Mouse (Mus musculus) ES-Bruce4 (cell line): ENCODE data around the gene Gstm5. TPM values are rescaled to one million over a fixed set of nuclear protein-coding genes. Genes with fewer than 3 reads are reported as not detected.
"Not testable (repeated sequence)": the region's sequence is repeated elsewhere in the genome, so short reads cannot be mapped to it uniquely, and the experiment has no call there.

ENCODE experiments used
- H3K27ac ChIP-seq: 2 replicates; pipeline ENCODE4 v1.5.1; 2012; ENCODE audit warnings: low read length, inconsistent platforms; ENCODE audit not compliant: insufficient read depth
- H3K27me3 ChIP-seq: 2 replicates; pipeline ENCODE4 v1.6.1; 2012; ENCODE audit warnings: mild to moderate bottlenecking, low read length, inconsistent platforms; ENCODE audit not compliant: control insufficient read depth, poor library complexity, insufficient read depth, severe bottlenecking
- H3K36me3 ChIP-seq: 2 replicates; pipeline ENCODE4 v1.6.1; 2012; ENCODE audit warnings: inconsistent platforms, mild to moderate bottlenecking, low read length, moderate library complexity; ENCODE audit not compliant: control insufficient read depth, poor library complexity, insufficient read depth, severe bottlenecking
- H3K4me1 ChIP-seq: one replicate; pipeline ENCODE4 v1.8.1; 2011; ENCODE audit warnings: low read length; ENCODE audit not compliant: control insufficient read depth, insufficient read depth
- H3K4me3 ChIP-seq: 2 replicates; pipeline ENCODE4 v1.5.1; 2011; ENCODE audit warnings: low read depth, mild to moderate bottlenecking, low read length
- H3K9ac ChIP-seq: 2 replicates; pipeline ENCODE4 v1.6.1; 2012; ENCODE audit warnings: low read depth, mild to moderate bottlenecking, inconsistent platforms; ENCODE audit not compliant: poor library complexity, severe bottlenecking
- H3K9me3 ChIP-seq: replicated peaks from 2 replicates; pipeline ENCODE4 v1.6.1; 2012; ENCODE audit warnings: mild to moderate bottlenecking, low read length, inconsistent platforms; ENCODE audit not compliant: control insufficient read depth, poor library complexity, insufficient read depth, severe bottlenecking
- CTCF ChIP-seq: IDR thresholded peaks from one replicate; pipeline ENCODE4 v1.8.1; 2011; ENCODE audit warnings: low read depth, low read length
- EP300 ChIP-seq: IDR thresholded peaks from 2 replicates; pipeline ENCODE4 v1.6.1; 2011; ENCODE audit warnings: low read depth, low read length; ENCODE audit not compliant: insufficient read depth
- POLR2A ChIP-seq: IDR thresholded peaks from one replicate; pipeline ENCODE4 v1.8.1; 2011; ENCODE audit warnings: low read length; ENCODE audit not compliant: insufficient read depth
- polyA plus RNA-seq: library from polyadenylated mRNA; stranded (reverse); fragments of >200 nt; gene quantifications from 2 replicates; pipeline ENCODE4 v1.2.4, GENCODE M21; 2011; ENCODE audit warnings: low read depth; ENCODE audit not compliant: missing spikeins, insufficient read depth, insufficient read length

Gene Gstm5
- polyA plus RNA-seq, 1 experiment: 21.3 TPM

DNA sequence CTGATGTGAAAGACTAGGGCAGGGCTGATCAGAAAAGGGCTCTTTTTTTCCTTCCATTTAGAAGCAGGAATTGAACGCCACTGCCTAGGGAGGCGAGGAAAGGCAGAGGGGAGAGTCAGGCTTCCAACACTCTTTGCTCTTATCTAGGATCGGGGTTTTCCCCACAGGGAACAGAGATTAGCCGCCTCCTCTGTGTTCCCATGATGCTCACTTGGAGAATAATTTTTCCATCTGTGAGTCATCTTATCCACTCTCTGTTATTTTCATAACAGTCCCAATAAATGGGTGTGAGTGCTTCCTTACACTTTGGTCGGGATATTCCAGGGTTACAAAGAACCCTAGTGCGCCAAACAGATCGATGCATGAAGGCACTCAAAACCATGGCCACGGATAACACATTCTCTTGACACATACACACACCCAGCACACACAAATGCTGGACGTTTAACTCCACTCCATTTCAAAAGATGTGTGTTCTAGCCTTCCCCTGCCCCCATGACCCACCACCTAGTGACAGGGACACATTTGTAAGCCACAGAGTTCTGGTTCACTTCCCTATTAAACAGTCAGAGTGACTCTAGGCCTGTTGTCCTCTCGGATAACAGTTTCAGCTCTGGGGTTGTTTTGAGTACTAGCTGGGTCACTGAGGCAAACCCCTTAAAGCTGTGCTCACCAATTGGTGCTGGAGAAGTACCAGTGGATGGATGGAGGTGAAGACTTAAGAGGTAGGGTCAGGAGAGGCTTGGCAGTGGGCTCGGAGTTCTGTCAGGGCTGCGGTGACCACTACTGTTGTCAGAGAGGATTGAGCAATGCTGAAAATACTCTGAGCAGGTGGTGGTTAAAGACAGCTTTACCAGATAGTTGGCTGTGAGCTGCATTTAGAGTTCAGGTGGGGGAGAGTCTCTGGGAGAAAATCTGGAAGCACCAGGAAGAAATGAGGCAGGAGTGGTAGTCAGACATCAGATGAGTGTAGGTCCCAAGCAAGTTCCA is 17.6 kb upstream of the Gstm5 start:
- no peak overlapping the region for H3K4me3 ChIP-seq
- no peak for TF ChIP-seq CTCF
- no peaks in the 10 kb centered on the region for H3K36me3 ChIP-seq

DNA sequence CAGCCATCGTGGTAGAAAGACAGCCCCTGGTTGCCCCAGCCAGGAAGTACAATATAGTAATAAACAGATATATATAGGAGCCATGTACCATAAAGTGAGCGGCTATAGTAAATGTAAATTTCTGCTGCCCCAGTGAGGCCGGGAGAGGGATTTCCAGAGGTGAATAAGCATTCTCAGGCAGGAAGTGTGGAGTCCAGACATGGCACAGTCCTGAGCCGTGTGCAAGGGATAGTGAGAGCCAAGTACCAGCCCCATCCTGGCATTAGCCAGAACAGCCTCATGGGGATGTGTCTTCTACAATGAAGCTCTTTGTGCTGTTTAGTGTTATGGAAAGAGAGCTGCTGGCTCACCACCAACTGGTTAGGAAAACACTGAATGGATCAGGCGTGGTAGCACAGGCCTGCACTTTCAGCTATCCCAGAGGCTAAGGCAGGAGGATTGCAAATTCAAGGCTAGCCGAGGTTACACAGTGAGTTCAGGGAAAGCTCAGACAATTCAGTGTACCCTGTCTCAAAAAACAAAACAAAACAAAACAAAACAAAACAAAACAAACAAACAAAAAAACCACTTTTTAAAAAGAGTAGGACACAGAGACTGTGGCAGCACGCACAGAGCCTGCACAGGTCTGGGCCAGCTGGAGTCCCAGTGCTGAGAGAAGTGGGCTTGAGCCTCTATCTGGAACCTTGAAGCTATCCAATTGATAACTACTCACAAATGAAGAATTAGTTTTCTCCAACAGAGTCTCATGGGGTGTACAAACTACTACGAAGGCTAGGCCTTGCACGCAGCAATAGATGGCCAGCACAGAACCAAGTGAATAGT is 7.7 kb upstream of the Gstm5 start:
- H3K4me1 ChIP-seq: no peaks in the 10 kb centered on the region
- no peak overlapping the region for H3K4me3 ChIP-seq
- no peak overlapping the region for H3K27ac ChIP-seq
- no peak overlapping the region for H3K9ac ChIP-seq
- TF ChIP-seq EP300: no peak
- no peak for TF ChIP-seq CTCF
- TF ChIP-seq POLR2A: no peak
- no peaks in the 10 kb centered on the region for H3K27me3 ChIP-seq
- H3K9me3 ChIP-seq: no peaks in the 10 kb centered on the region; the same call in none of the 2 replicates
- no peaks in the 10 kb centered on the region for H3K36me3 ChIP-seq

More for the DNA sequence above, 17.6 kb upstream of the Gstm5 start:
- no peak overlapping the region for H3K9ac ChIP-seq
- no peak overlapping the region for H3K27ac ChIP-seq
- H3K27me3 ChIP-seq: no peaks in the 10 kb centered on the region
- no peaks in the 10 kb centered on the region for H3K9me3 ChIP-seq
- H3K4me1 ChIP-seq: no peaks in the 10 kb centered on the region

DNA sequence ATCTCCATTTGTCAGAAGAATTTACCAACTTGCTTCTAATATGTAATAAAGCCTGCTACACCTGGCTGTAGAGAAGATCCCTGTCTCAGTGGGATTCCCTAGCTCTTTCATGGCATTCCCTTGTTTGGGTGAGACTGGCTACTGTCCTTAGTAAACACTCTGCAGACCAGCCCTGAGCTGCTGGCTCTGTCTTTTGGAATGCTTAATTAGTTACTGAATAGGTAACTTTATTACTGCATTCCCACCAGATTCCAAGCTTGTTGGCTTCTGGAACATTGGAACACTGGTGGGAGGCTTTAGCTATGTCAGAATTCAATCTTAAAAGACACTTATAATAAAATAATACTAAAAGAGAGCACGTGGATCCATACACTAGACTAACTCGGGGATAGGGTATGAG is 6.4 kb upstream of the Gstm5 start:
- not testable (repeated sequence) for H3K27me3 ChIP-seq, H3K27ac ChIP-seq, H3K4me3 ChIP-seq, H3K9ac ChIP-seq, H3K36me3 ChIP-seq, H3K9me3 ChIP-seq, H3K4me1 ChIP-seq

DNA sequence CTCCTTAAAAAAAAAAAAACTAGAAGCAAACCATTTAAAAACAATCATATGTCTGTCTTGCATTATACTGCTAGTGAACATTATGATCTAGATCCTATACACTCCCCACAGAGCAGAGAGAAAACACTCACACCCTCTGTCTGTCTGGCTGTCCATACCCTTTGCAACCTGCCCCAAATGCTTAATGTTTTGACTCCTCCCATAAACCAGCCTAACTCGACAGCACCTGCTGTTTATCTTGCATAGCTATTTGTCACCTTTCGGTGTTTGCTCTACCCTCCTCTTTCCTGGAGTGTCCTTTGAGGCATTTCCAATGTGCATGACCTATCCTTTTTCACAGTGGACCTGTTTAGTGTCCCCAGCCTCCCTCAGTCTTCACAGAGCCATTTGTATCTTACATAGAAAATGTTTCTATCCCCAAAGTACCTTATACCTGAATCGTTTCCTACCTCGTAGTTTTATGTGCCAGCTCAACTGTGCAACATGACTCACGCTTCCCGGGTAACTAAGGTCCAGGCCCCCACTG is 364 bp upstream of the Gstm5 start:
- H3K4me3 ChIP-seq: peak overlapping the region; percentile 57
- TF ChIP-seq EP300: no peak
- no peak for TF ChIP-seq CTCF
- TF ChIP-seq POLR2A: no peak
- H3K27me3 ChIP-seq: no peaks in the 10 kb centered on the region
- H3K36me3 ChIP-seq: no peaks in the 10 kb centered on the region
- H3K9ac ChIP-seq: peak overlapping the region; percentile 53; the same call in 1 of the 2 replicates
- no peaks in the 10 kb centered on the region for H3K4me1 ChIP-seq
- no peaks in the 10 kb centered on the region for H3K9me3 ChIP-seq
- no peak overlapping the region for H3K27ac ChIP-seq

DNA sequence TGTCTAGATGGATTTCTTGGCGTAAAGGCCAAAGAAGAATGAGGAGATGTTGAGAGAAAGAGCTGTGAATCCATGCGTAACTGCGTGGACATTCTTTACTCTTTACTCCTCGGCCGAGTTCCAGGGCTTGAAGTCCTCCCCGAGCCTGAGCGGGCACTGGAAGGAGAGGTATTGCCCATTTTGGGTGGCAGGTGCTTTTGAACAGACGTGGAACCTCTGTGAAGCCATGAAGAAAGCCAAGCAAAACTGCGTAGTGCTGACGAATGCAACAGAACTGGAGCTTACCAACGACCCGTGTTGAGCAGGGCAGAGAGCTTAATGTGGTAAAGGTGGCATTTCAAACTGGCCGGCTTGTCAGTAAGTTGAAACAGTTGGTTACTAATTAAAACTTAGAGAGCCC is 3.1 kb downstream of the Gstm5 start:
- no peak for TF ChIP-seq POLR2A
- no peak for TF ChIP-seq CTCF
- no peak for TF ChIP-seq EP300
- Histone ChIP-seq H3K9me3 (no peaks in the 10 kb centered on the region), H3K9ac (no peak overlapping the region), H3K4me1 (no peaks in the 10 kb centered on the region), H3K36me3 (no peaks in the 10 kb centered on the region), H3K27ac (no peak overlapping the region), H3K27me3 (no peaks in the 10 kb centered on the region), H3K4me3 (no peak overlapping the region)
